Mouse (Mus musculus): ENCODE data around the gene Epc2. TPM values are rescaled to one million over a fixed set of nuclear protein-coding genes. Genes with fewer than 3 reads are reported as not detected.

Gene Epc2
- polyA plus RNA-seq, 1 experiment, result 14.0 TPM

- Histone ChIP-seq H3K27me3 (ENCODE audit: control insufficient read depth, insufficient read depth, low read length) (no peaks in the 10 kb centered on the region), H3K4me1 (replicated peaks; ENCODE audit: control insufficient read depth, insufficient read depth, low read length) (no peaks in the 10 kb centered on the region), H3K27ac (ENCODE audit: control insufficient read depth, insufficient read depth, low read length) (no peak overlapping the region), H3K4me3 (ENCODE audit: control insufficient read depth, insufficient read depth, low read length) (no peak overlapping the region), H3K36me3 (ENCODE audit: control insufficient read depth, insufficient read depth, low read length) (peaks cover 10% of the 10 kb centered on the region)
- DNase-seq, result no peak
- TF ChIP-seq POLR2A (IDR thresholded peaks at IDR 0.05; ENCODE audit: control insufficient read depth, extremely low read depth, insufficient read depth, low read length, poor library complexity) (no peak), CTCF (IDR thresholded peaks at IDR 0.05; ENCODE audit: borderline replicate concordance, control insufficient read depth, extremely low read depth, insufficient read depth, low read length, poor library complexity) (no peak)
- 96% methylated on average over 2 of the region's 2 CpGs for WGBS
Observed at GRCm38 (mm10) chr2:49521564-49521963, 70.3 kb downstream of the Epc2 start.

- Histone ChIP-seq H3K4me3 (ENCODE audit: control insufficient read depth, insufficient read depth, low read length) (no peak overlapping the region), H3K27ac (ENCODE audit: control insufficient read depth, insufficient read depth, low read length) (no peak overlapping the region), H3K4me1 (replicated peaks; ENCODE audit: control insufficient read depth, insufficient read depth, low read length) (no peaks in the 10 kb centered on the region), H3K36me3 (ENCODE audit: control insufficient read depth, insufficient read depth, low read length) (peaks cover 10% of the 10 kb centered on the region), H3K27me3 (ENCODE audit: control insufficient read depth, insufficient read depth, low read length) (no peaks in the 10 kb centered on the region)
- DNase-seq, result no peak
- WGBS, result 96% methylated on average over 4 of the region's 4 CpGs
- TF ChIP-seq POLR2A (IDR thresholded peaks at IDR 0.05; ENCODE audit: control insufficient read depth, extremely low read depth, insufficient read depth, low read length, poor library complexity), result no peak
- TF ChIP-seq CTCF (IDR thresholded peaks at IDR 0.05; ENCODE audit: borderline replicate concordance, control insufficient read depth, extremely low read depth, insufficient read depth, low read length, poor library complexity), result no peak
Observed at GRCm38 (mm10) chr2:49522578-49522977, 71.3 kb downstream of the Epc2 start.

GRCm38 (mm10) chr2:49537147-49537546, 85.9 kb downstream of the Epc2 start:
- Histone ChIP-seq H3K36me3 (ENCODE audit: control insufficient read depth, insufficient read depth, low read length) (peaks cover 29% of the 10 kb centered on the region), H3K27me3 (ENCODE audit: control insufficient read depth, insufficient read depth, low read length) (no peaks in the 10 kb centered on the region), H3K27ac (ENCODE audit: control insufficient read depth, insufficient read depth, low read length) (no peak overlapping the region), H3K4me1 (replicated peaks; ENCODE audit: control insufficient read depth, insufficient read depth, low read length) (no peaks in the 10 kb centered on the region), H3K4me3 (ENCODE audit: control insufficient read depth, insufficient read depth, low read length) (no peak overlapping the region)
- WGBS, result 95% methylated on average over 6 of the region's 6 CpGs
- TF ChIP-seq POLR2A (IDR thresholded peaks at IDR 0.05; ENCODE audit: control insufficient read depth, extremely low read depth, insufficient read depth, low read length, poor library complexity) (no peak), CTCF (IDR thresholded peaks at IDR 0.05; ENCODE audit: borderline replicate concordance, control insufficient read depth, extremely low read depth, insufficient read depth, low read length, poor library complexity) (no peak)
- DNase-seq, result no peak

GRCm38 (mm10) chr2:49538056-49538455, 86.8 kb downstream of the Epc2 start:
- WGBS, result 90% methylated on average over 2 of the region's 2 CpGs

GRCm38 (mm10) chr2:49539745-49540144, 88.5 kb downstream of the Epc2 start:
- H3K4me3 ChIP-seq (ENCODE audit: control insufficient read depth, insufficient read depth, low read length), result no peak overlapping the region
- no peak for DNase-seq
- no peak overlapping the region for H3K27ac ChIP-seq (ENCODE audit: control insufficient read depth, insufficient read depth, low read length)
- 87% methylated on average over 2 of the region's 2 CpGs for WGBS
- H3K4me1 ChIP-seq (replicated peaks; ENCODE audit: control insufficient read depth, insufficient read depth, low read length), result no peaks in the 10 kb centered on the region
- no peaks in the 10 kb centered on the region for H3K27me3 ChIP-seq (ENCODE audit: control insufficient read depth, insufficient read depth, low read length)
- TF ChIP-seq POLR2A (IDR thresholded peaks at IDR 0.05; ENCODE audit: control insufficient read depth, extremely low read depth, insufficient read depth, low read length, poor library complexity), result no peak
- no peak for TF ChIP-seq CTCF (IDR thresholded peaks at IDR 0.05; ENCODE audit: borderline replicate concordance, control insufficient read depth, extremely low read depth, insufficient read depth, low read length, poor library complexity)
- H3K36me3 ChIP-seq (ENCODE audit: control insufficient read depth, insufficient read depth, low read length), result peaks cover 20% of the 10 kb centered on the region

More at GRCm38 (mm10) chr2:49538056-49538455, 86.8 kb downstream of the Epc2 start:
- H3K27me3 ChIP-seq (ENCODE audit: control insufficient read depth, insufficient read depth, low read length), result no peaks in the 10 kb centered on the region
- DNase-seq, result no peak
- TF ChIP-seq POLR2A (IDR thresholded peaks at IDR 0.05; ENCODE audit: control insufficient read depth, extremely low read depth, insufficient read depth, low read length, poor library complexity), result no peak
- no peak for TF ChIP-seq CTCF (IDR thresholded peaks at IDR 0.05; ENCODE audit: borderline replicate concordance, control insufficient read depth, extremely low read depth, insufficient read depth, low read length, poor library complexity)
- peaks cover 26% of the 10 kb centered on the region for H3K36me3 ChIP-seq (ENCODE audit: control insufficient read depth, insufficient read depth, low read length)
- no peak overlapping the region for H3K4me3 ChIP-seq (ENCODE audit: control insufficient read depth, insufficient read depth, low read length)
- no peaks in the 10 kb centered on the region for H3K4me1 ChIP-seq (replicated peaks; ENCODE audit: control insufficient read depth, insufficient read depth, low read length)
- H3K27ac ChIP-seq (ENCODE audit: control insufficient read depth, insufficient read depth, low read length), result no peak overlapping the region

- no peak overlapping the region for H3K4me3 ChIP-seq (ENCODE audit: control insufficient read depth, insufficient read depth, low read length)
- no peaks in the 10 kb centered on the region for H3K4me1 ChIP-seq (replicated peaks; ENCODE audit: control insufficient read depth, insufficient read depth, low read length)
- peaks cover 51% of the 10 kb centered on the region for H3K36me3 ChIP-seq (ENCODE audit: control insufficient read depth, insufficient read depth, low read length)
- whole genome bisulfite sequencing, result 93% methylated on average over 5 of the region's 5 CpGs
- no peak overlapping the region for H3K27ac ChIP-seq (ENCODE audit: control insufficient read depth, insufficient read depth, low read length)
- TF ChIP-seq POLR2A (IDR thresholded peaks at IDR 0.05; ENCODE audit: control insufficient read depth, extremely low read depth, insufficient read depth, low read length, poor library complexity) (no peak), CTCF (IDR thresholded peaks at IDR 0.05; ENCODE audit: borderline replicate concordance, control insufficient read depth, extremely low read depth, insufficient read depth, low read length, poor library complexity) (no peak)
- no peak for DNase-seq
- H3K27me3 ChIP-seq (ENCODE audit: control insufficient read depth, insufficient read depth, low read length), result no peaks in the 10 kb centered on the region
Observed at GRCm38 (mm10) chr2:49547813-49548212, 96.5 kb downstream of the Epc2 start.

- TF ChIP-seq CTCF (IDR thresholded peaks at IDR 0.05; ENCODE audit: borderline replicate concordance, control insufficient read depth, extremely low read depth, insufficient read depth, low read length, poor library complexity) (no peak), POLR2A (IDR thresholded peaks at IDR 0.05; ENCODE audit: control insufficient read depth, extremely low read depth, insufficient read depth, low read length, poor library complexity) (no peak)
- Histone ChIP-seq H3K4me1 (replicated peaks; ENCODE audit: control insufficient read depth, insufficient read depth, low read length) (no peaks in the 10 kb centered on the region), H3K4me3 (ENCODE audit: control insufficient read depth, insufficient read depth, low read length) (no peak overlapping the region), H3K27me3 (ENCODE audit: control insufficient read depth, insufficient read depth, low read length) (no peaks in the 10 kb centered on the region), H3K27ac (ENCODE audit: control insufficient read depth, insufficient read depth, low read length) (no peak overlapping the region), H3K36me3 (ENCODE audit: control insufficient read depth, insufficient read depth, low read length) (peaks cover 53% of the 10 kb centered on the region)
- no peak for DNase-seq
- 99% methylated on average over 5 of the region's 5 CpGs for WGBS
Observed at GRCm38 (mm10) chr2:49548492-49548891, 97.2 kb downstream of the Epc2 start.

All from thymus, adult 2 months (tissue).